Mouse (Mus musculus): ENCODE data around the gene Mypop.

GRCm38 (mm10) chr7:19007026-19007977 is 16.3 kb downstream of the Mypop start:
- TF ChIP-seq GATA1 (IDR thresholded peaks at IDR 0.05; ENCODE audit: low read length): no peak
- TF ChIP-seq TAL1 (IDR thresholded peaks at IDR 0.05; ENCODE audit: low read length): no peak

Data from erythroblast, embryonic 14.5 days (primary cell).